ENCODE assay signal across 8 mouse cellular contexts in the genomic region with DNA sequence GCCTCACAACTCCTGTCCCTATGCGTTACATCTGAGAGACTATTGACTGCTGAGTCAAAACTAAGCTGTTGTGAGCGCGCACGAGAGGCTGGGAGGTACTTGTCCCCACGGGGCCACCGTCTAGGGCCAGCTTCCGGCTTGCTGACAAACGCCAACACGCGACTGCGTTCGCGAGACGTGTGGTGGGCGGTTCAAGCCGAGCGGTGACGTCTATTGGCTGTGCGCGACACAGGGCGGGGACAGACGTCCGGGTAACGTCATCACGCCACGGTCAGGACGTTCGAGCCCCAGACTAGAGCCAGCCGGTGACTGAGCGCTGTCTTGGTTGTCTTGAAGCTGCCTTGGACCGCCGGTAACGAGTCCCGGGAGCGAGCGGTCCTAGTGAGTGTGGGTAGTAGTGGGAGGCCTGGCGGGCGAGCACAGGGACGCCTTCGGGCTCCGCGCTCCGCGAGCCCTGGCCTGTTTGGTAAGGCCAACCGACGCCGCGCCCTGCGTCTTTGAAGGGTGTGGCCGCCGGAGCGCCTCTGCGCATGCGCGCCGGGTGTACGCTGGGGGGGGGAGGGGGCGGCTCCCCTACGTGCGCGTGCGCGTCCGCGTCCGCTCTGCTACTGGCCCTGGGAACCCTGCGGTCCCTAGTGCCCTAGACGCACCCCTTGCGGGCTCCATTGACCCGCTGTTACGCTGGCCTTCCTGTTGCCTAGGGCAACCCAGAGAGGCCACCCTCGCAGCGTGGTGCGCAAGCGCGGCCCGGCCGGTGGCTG. TPM values are rescaled to one million over a fixed set of nuclear protein-coding genes. Genes with fewer than 3 reads are reported as not detected.
DNase-seq lines count a peak whose midpoint lies in the region; ATAC-seq lines count a peak whose summit lies in the region.

Gene Leng8 (plus strand): TSS at position 269 of the 761 bp plus-strand sequence.

- peak within 1 kb of the TSS; percentile 81 for H3K9ac ChIP-seq in kidney, embryonic 15.5 days

- peak within 1 kb of the TSS; percentile 85 for H3K4me3 ChIP-seq in heart, embryonic 10.5 days
- peak within 1 kb of the TSS; percentile 73 for H3K4me3 ChIP-seq in kidney, embryonic 15.5 days (replicated peaks)

- H3K4me1 ChIP-seq in heart, embryonic 10.5 days = peaks cover 13% of the 10 kb centered on the region
- peaks cover 22% of the 10 kb centered on the region for H3K4me1 ChIP-seq in kidney, embryonic 15.5 days

- peak; percentile 96 for ATAC-seq in erythroblast, adult 5-6 weeks (replicated peaks; ENCODE audit: low FRiP score, poor library complexity, severe bottlenecking)
- peak; percentile 99 for ATAC-seq in kidney, embryonic 15.5 days (replicated peaks; ENCODE audit: low FRiP score)
- ATAC-seq in monocyte, adult 5-6 weeks (replicated peaks; ENCODE audit: insufficient number of reproducible peaks, low FRiP score, low TSS enrichment, poor library complexity, severe bottlenecking) = peak; percentile 89

- H3K36me3 ChIP-seq in heart, embryonic 10.5 days = peaks cover 37% of the 10 kb centered on the region
- H3K36me3 ChIP-seq in kidney, embryonic 15.5 days = peaks cover 40% of the 10 kb centered on the region

- no peaks in the 10 kb centered on the region for H3K27me3 ChIP-seq in heart, embryonic 10.5 days (ENCODE audit: insufficient read depth, poor library complexity, severe bottlenecking)
- H3K27me3 ChIP-seq in kidney, embryonic 15.5 days = no peaks in the 10 kb centered on the region

- peak within 1 kb of the TSS; percentile 85 for H3K4me2 ChIP-seq in kidney, embryonic 15.5 days

- H3K9me3 ChIP-seq in heart, embryonic 10.5 days = peaks cover 3% of the 10 kb centered on the region; the same call in 1 of the 2 replicates
- H3K9me3 ChIP-seq in kidney, embryonic 15.5 days (replicated peaks) = no peaks in the 10 kb centered on the region

- DNase-seq in B cell, adult 2 months = peak; percentile 98 to 99
- DNase-seq in brain, adult 2 months (ENCODE audit: low read depth, low spot score) = peak; percentile 100
- DNase-seq in heart, embryonic 10.5 days (ENCODE audit: low spot score) = peak; percentile 99
- peak; percentile 99 for DNase-seq in liver
- DNase-seq in spleen, postnatal 4 days (ENCODE audit: low spot score in 2 of 2) = peak; percentile 97 to 98

- 0% methylated on average over 75 of the region's 78 CpGs for WGBS in heart, embryonic 10.5 days
- WGBS in kidney, embryonic 15.5 days = under 1% methylated on average over 56 of the region's 78 CpGs

- peak within 1 kb of the TSS; percentile 96 for H3K27ac ChIP-seq in heart, embryonic 10.5 days
- peak within 1 kb of the TSS; percentile 98 for H3K27ac ChIP-seq in kidney, embryonic 15.5 days

RNA-seq across cellular contexts. Expression of gene Leng8, which starts in this region (rescaled TPM):
- total RNA-seq in erythroblast, adult 5-6 weeks (2015; ENCODE audit: low replicate concordance) = 147 and 153 TPM in 2 replicates
- total RNA-seq in erythroblast, adult 5-6 weeks (2017; ENCODE audit: low replicate concordance) = 144 and 160 TPM in 2 replicates
- polyA plus RNA-seq in heart, embryonic 10.5 days (2016; fragmentation: Nextera tagmentation; extraction: Ambion mirVana) = 72.6 and 75.1 TPM in 2 replicates
- 57.4 and 69.3 TPM in 2 replicates for polyA plus RNA-seq in kidney, embryonic 15.5 days (2015; fragmentation: Nextera tagmentation; extraction: Ambion mirVana)
- total RNA-seq in monocyte, adult 5-6 weeks (2017) = 93.7 to 137 TPM (median 95.1 TPM) in 3 replicates

Comparison
In these comparisons a context has a peak if more than half of its experiments do, and no peak if none do; other contexts are left out.
1. Peak in every context shown above with its lines: DNase-seq, ATAC-seq, H3K4me3 ChIP-seq and H3K27ac ChIP-seq.